Mouse (Mus musculus) hindbrain, embryonic 12.5 days (tissue): ENCODE measurements around the gene Neurl4. TPM values are rescaled to one million over a fixed set of nuclear protein-coding genes. Genes with fewer than 3 reads are reported as not detected.

Experiments
- ATAC-seq: fragments of 200-750 bp; cut with Nextera tagmentation; 2 replicates; pipeline ENCODE4 v1.8.0; 2017; ENCODE audit warnings: moderate TSS enrichment; ENCODE audit not compliant: low FRiP score
- H3K27ac ChIP-seq: fragments of 300-500 bp; sonication (generic); 2 replicates; pipeline ENCODE4 v1.5.1; 2016; ENCODE audit warnings: mild to moderate bottlenecking
- H3K27me3 ChIP-seq: fragments of 300-500 bp; sonication (generic); 2 replicates; pipeline ENCODE4 v1.6.1; 2016; ENCODE audit warnings: mild to moderate bottlenecking
- H3K36me3 ChIP-seq: fragments of 300-500 bp; sonication (generic); 2 replicates; pipeline ENCODE4 v1.6.1; 2016; ENCODE audit warnings: mild to moderate bottlenecking
- H3K4me1 ChIP-seq: fragments of 300-500 bp; sonication (generic); 2 replicates; pipeline ENCODE4 v1.6.1; 2016
- H3K4me2 ChIP-seq: fragments of 300-500 bp; sonication (generic); replicated peaks from 2 replicates; pipeline ENCODE4 v1.6.1; 2016; ENCODE audit warnings: mild to moderate bottlenecking
- H3K4me3 ChIP-seq: fragments of 300-500 bp; sonication (generic); 2 replicates; pipeline ENCODE4 v1.5.1; 2016; ENCODE audit warnings: mild to moderate bottlenecking
- H3K9ac ChIP-seq: fragments of 300-500 bp; sonication (generic); 2 replicates; pipeline ENCODE4 v1.6.1; 2016; ENCODE audit warnings: mild to moderate bottlenecking, moderate library complexity
- H3K9me3 ChIP-seq: fragments of 300-500 bp; sonication (generic); replicated peaks from 2 replicates; pipeline ENCODE4 v1.6.1; 2016; ENCODE audit warnings: mild to moderate bottlenecking
- WGBS: fragments of 180-500 bp; shearing (Covaris S2); methylation state at CpG from one replicate; pipeline ENCODE4 v1.1.7; 2016; 5-methylcytosine and 5-hydroxymethylcytosine counted together
- polyA plus RNA-seq: library from polyadenylated mRNA; unstranded; fragments of >200 nt; fragmentation: Nextera tagmentation; extraction: Ambion mirVana; gene quantifications from 2 replicates; pipeline ENCODE4 v1.2.1, GENCODE M21; 2016

The Neurl4 gene
- polyA plus RNA-seq, 1 experiment from 2014 or later, result 15.0 TPM

DNA sequence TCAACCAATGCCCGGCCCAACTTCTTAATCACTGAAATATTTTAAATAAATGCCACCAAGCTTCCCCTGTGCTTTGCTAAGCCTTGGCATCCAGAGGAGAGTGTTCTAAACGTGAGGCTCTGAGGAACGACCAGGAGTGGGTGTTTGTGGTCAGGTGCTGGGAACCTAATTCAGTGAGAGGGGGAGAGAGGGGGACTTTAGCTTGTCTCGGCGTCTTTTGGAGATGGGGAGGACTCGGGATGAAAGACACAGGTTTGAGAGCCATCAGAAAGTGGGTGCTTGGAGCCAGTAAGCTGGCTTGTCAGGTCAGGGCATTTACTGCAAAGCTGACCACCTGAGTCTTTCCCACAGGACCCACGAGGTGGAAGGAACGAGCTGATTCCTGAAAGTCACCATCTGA lies 30.9 kb downstream of the Neurl4 start:
- Histone ChIP-seq H3K9me3 (no peaks in the 10 kb centered on the region), H3K27me3 (peaks cover 23% of the 10 kb centered on the region), H3K4me3 (no peak overlapping the region), H3K9ac (no peak overlapping the region), H3K4me1 (peaks cover 11% of the 10 kb centered on the region), H3K27ac (no peak overlapping the region), H3K36me3 (no peaks in the 10 kb centered on the region), H3K4me2 (no peak overlapping the region)
- no peak for ATAC-seq
- WGBS, result 74% methylated on average over 8 of the region's 8 CpGs

DNA sequence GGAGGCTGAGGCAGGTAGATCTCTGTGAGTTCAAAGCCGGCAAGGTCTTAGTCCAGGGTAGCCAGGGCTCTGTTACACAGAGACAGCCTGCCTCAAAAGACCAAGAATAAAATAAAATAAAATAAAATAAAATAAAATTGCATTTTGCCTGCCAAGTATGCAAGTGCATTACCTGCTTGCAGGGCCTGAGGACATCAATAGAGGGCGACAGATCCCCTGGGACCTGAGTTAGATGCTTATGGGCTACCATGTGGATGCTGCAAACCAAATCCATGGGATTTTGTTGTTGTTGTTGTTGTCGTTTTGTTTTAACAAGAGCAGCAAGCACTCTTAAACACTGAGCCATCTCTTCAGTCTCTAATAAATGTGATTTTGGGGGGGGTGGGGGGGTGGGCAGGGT lies 31.4 kb downstream of the Neurl4 start:
- no peak overlapping the region for H3K9ac ChIP-seq
- H3K4me1 ChIP-seq, result peaks cover 13% of the 10 kb centered on the region
- peaks cover 27% of the 10 kb centered on the region for H3K27me3 ChIP-seq
- H3K4me3 ChIP-seq, result no peak overlapping the region
- H3K4me2 ChIP-seq, result no peak overlapping the region
- no peaks in the 10 kb centered on the region for H3K36me3 ChIP-seq
- ATAC-seq, result no peak
- no peak overlapping the region for H3K27ac ChIP-seq
- no peaks in the 10 kb centered on the region for H3K9me3 ChIP-seq
- WGBS, result 34% methylated on average over 3 of the region's 3 CpGs

DNA sequence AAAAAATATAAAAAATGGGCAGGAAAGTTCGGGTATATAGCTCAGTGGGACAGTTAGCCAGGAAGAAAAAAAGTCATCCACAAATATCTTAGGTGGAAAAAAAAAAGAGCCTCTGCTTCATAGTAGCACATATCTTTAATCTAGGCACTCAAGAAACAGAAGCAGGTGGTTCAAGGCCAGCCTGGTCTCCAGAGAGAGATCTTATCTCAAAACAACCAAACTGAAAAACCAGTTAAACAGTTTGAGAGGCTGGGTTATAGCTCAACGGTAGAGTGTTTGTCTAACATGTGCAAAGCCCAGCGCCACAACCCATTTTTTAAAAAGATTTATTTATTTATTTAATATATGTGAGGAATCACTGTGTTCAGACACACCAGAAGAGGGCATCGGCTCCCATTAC lies 32.2 kb downstream of the Neurl4 start:
- Histone ChIP-seq H3K36me3 (no peaks in the 10 kb centered on the region), H3K4me2 (no peak overlapping the region), H3K9ac (no peak overlapping the region), H3K4me3 (no peak overlapping the region), H3K9me3 (no peaks in the 10 kb centered on the region), H3K4me1 (peaks cover 13% of the 10 kb centered on the region), H3K27ac (no peak overlapping the region), H3K27me3 (peaks cover 36% of the 10 kb centered on the region)
- no peak for ATAC-seq
- WGBS, result 82% methylated on average over 4 of the region's 4 CpGs

DNA sequence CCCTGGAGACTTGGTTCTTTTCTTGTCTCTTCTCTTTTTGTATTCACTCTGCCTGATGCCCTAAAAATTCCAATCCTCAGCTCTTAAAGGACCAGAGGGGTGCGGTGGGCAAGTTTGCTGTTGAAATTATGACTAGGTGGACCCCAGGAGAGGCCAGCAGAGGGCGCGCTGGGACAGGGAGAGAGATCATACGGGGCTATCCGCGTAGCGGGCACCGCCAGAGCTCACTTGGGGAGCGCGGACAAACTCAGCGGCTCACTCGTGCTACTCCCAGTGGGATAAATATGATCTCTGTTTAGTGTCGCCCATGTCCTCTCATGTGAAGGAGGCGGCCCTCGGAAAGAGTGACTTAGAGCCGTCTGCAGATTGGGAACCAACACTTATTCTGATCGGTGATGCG lies 33.3 kb downstream of the Neurl4 start:
- no peak overlapping the region for H3K27ac ChIP-seq
- no peak overlapping the region for H3K4me3 ChIP-seq
- WGBS, result 1% methylated on average over 18 of the region's 18 CpGs
- H3K9ac ChIP-seq, result no peak overlapping the region
- no peaks in the 10 kb centered on the region for H3K9me3 ChIP-seq
- H3K4me1 ChIP-seq, result peaks cover 13% of the 10 kb centered on the region
- peak overlapping the region; percentile 43 for H3K4me2 ChIP-seq
- no peak for ATAC-seq
- H3K36me3 ChIP-seq, result no peaks in the 10 kb centered on the region
- peaks cover 47% of the 10 kb centered on the region for H3K27me3 ChIP-seq

DNA sequence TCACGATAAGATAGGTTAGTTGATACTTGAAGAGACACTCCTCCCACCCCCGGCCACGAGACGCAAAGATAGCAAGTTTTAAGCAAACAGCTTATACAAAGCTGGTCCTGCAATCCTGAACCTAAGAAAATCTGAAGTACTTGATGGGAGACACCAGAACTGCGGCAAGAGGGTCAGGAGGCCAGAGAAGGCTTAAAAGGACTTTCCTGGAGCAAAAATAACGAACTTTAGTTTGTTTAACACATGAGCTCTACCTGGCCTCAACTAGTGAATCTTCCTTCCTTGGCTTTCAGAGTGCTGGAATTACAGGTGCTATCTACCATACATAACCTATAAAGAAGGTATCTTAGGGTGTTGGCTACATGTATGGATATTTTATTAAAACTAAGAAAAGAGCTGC lies 33.8 kb downstream of the Neurl4 start:
- peaks cover 13% of the 10 kb centered on the region for H3K4me1 ChIP-seq
- no peaks in the 10 kb centered on the region for H3K36me3 ChIP-seq
- no peak overlapping the region for H3K4me3 ChIP-seq
- H3K27ac ChIP-seq, result no peak overlapping the region
- H3K9ac ChIP-seq, result no peak overlapping the region
- no peak for ATAC-seq
- H3K9me3 ChIP-seq, result no peaks in the 10 kb centered on the region
- H3K4me2 ChIP-seq, result peak overlapping the region; percentile 43; the same call in 1 of the 2 replicates
- 23% methylated on average over 6 of the region's 6 CpGs for WGBS
- H3K27me3 ChIP-seq, result peaks cover 52% of the 10 kb centered on the region

DNA sequence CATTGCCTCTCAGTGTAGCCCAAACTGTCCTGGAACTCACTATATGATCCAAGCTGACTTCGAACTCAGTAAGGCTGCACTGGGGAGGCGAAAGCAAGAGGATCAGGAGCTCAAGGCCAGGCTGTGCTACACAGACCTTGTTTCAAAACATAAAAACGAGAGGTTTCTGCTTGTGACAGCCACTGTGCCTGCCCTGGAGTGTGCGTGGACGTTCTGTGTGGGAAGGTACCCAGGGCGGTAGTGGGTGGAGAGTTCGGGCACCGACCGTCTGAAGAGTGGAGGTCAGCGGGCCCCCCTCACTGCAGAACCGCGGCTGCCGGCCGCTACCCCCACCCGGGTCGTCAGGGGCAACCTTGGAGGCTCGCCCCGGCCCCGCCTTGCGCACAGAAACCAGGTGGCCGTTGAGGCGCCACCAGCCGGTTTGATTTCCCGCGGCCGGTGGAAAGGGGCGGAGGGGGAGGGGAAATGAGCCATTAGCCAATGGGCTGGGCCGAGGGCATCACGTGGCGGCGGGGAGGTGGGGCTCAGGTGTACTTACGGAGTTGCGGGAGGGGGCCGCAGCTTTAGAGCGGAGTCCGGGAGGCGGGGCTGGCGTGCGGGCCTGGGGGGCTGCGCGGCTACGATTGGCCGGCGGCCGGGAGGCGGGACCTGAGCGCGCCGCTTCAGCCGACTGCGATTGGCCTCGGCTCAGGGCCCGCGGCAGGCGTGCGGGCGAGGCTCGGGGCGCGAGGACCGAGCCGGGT lies 34.4 kb downstream of the Neurl4 start, which contains the start of gene Ybx2:
Gene Ybx2, plus strand, starts transcription at position 660 of the 743 bp plus-strand sequence.
- peaks cover 56% of the 10 kb centered on the region for H3K27me3 ChIP-seq
- H3K9ac ChIP-seq, result peak within 1 kb of the TSS; percentile 81
- H3K9me3 ChIP-seq, result no peaks in the 10 kb centered on the region
- no peak within 1 kb of the TSS for H3K27ac ChIP-seq
- no peaks in the 10 kb centered on the region for H3K36me3 ChIP-seq
- WGBS, result 3% methylated on average over 38 of the region's 62 CpGs
- peak within 1 kb of the TSS; percentile 100 for H3K4me2 ChIP-seq
- peaks cover 13% of the 10 kb centered on the region for H3K4me1 ChIP-seq
- ATAC-seq, result peak; percentile 91
- peak within 1 kb of the TSS; percentile 63 for H3K4me3 ChIP-seq

DNA sequence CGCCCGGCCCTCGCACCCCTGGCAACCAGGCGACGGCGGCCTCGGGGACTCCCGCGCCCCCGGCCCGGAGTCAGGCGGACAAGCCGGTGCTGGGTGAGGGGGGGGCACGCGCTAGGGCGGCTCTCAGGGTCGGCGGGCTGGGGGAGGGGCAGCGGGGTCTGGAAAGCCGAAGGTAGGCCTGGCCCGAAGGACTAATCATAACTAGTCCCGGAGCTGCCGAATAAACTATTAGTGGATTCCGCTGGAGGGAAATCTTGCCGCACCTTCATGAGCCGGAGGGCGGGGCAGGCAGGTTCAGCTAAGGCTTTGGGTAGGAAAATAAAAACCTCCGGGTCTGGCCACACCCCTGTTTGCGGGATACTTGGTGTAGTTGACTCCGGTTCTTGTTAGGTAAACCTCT lies 35.3 kb downstream of the Neurl4 start:
- Histone ChIP-seq H3K27ac (no peak overlapping the region), H3K27me3 (peaks cover 56% of the 10 kb centered on the region), H3K9me3 (no peaks in the 10 kb centered on the region), H3K9ac (peak overlapping the region; percentile 81), H3K36me3 (no peaks in the 10 kb centered on the region), H3K4me3 (peak overlapping the region; percentile 63), H3K4me1 (peaks cover 16% of the 10 kb centered on the region), H3K4me2 (peak overlapping the region; percentile 100)
- WGBS, result 2% methylated on average over 30 of the region's 30 CpGs
- ATAC-seq, result no peak

DNA sequence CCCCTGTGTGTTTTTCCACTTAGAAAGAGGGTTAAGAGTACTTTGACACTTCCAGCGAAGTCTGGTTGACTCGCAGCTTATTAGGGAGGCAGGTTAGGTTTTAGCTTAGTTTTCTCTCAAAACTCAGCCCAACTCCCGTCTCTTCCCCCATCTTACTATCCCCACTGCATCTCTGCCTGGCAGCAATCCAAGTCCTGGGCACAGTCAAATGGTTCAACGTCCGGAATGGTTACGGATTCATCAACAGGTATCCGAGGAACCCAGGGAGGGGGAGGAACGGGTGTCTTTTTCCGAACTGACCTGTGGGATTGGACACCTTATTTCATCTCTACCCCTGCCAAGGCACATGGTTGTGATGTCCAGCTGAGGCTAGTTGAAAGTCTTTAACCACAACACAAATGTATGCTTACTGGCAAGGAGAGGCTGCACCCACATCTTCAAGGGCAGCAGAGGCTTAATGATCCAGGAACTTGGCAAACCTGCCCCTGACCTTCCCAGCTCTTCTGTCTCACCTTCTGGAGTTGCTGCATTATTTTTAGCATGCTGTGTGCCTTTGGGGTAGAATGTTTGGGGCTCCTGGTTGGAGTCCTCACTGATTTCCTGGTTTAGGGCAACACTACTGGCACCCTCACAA lies 36.0 kb downstream of the Neurl4 start:
- Histone ChIP-seq H3K27ac (no peak overlapping the region), H3K4me3 (peak overlapping the region; percentile 63), H3K9me3 (no peaks in the 10 kb centered on the region), H3K9ac (no peak overlapping the region), H3K36me3 (no peaks in the 10 kb centered on the region), H3K4me2 (peak overlapping the region; percentile 100), H3K4me1 (peaks cover 16% of the 10 kb centered on the region), H3K27me3 (peaks cover 56% of the 10 kb centered on the region)
- no peak for ATAC-seq
- WGBS, result 43% methylated on average over 9 of the region's 9 CpGs

DNA sequence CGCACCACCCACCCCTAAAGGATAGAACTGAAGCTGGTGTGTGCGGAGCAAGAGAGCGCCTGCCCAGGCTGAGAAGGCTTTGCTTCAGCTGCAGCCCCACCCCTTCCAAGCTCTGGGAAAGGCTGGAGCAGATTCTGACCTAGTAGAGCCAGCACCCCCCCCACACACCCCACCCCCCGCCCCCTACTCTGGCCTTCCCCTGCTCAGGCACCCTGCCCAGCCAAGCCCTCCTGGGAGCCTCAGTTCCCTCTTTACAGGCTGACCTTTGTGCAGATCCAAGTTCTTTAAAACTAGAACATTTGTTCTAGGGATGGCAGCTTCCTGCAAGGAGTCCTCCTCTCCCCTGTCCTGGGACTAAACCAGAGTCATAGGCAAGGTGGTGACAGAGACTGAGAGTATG lies 36.5 kb downstream of the Neurl4 start:
- Histone ChIP-seq H3K27ac (no peak overlapping the region), H3K4me3 (no peak overlapping the region), H3K36me3 (no peaks in the 10 kb centered on the region), H3K27me3 (peaks cover 56% of the 10 kb centered on the region), H3K4me1 (peaks cover 16% of the 10 kb centered on the region), H3K9me3 (no peaks in the 10 kb centered on the region), H3K9ac (no peak overlapping the region), H3K4me2 (no peak overlapping the region)
- 44% methylated on average over 4 of the region's 4 CpGs for WGBS
- no peak for ATAC-seq

DNA sequence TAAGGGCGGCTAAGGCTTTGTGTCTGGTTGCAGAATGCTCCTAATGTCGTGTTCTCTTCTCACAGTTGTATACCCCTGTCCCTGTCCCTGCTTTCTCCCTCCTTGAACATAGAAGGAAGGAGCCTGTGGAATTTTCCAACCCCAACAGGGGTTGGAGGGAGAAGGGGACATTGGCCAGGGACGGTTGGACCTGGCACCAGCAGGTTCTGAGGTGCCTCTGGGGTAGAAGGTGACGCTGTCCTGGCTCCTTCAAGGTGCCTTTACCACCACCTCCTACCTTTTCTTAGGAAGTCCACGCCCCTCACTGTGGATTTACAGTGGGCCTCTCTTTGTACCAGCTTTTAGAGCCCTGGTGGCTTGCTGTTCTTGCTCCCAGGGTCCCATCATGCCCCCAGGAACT lies 37.0 kb downstream of the Neurl4 start:
- Histone ChIP-seq H3K27me3 (peaks cover 56% of the 10 kb centered on the region), H3K4me2 (no peak overlapping the region), H3K4me1 (peaks cover 16% of the 10 kb centered on the region), H3K27ac (no peak overlapping the region), H3K36me3 (no peaks in the 10 kb centered on the region), H3K4me3 (no peak overlapping the region), H3K9ac (peak overlapping the region; percentile 13; the same call in 1 of the 2 replicates), H3K9me3 (no peaks in the 10 kb centered on the region)
- 68% methylated on average over 5 of the region's 5 CpGs for WGBS
- ATAC-seq, result no peak

DNA sequence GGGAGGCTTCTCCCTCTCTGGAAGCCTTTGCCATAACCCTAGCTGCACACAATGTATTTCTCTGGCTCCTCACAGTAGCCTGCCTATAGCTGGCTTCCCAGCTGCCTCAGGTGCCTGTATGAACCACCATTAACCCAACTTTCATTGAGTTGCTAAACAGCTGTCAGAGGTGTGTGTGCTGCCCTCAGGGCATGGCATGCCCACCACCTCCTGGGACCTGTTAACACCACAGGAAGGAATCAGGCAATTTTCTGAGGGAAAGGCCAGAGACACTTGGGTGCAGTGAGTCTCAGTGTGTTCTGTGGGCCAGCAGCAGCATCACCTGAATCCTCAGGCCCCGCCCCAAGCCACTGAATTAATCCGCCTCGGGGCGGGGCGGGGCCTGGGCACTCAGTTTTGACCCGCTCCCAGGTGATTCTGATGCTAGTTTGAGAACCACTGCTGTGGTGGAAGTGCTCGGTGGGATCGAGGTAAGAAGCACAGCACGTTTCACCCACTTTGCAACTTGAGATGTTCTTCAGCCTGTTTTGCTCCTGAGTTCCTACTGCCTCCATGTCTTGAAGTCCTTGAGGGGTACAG lies 37.6 kb downstream of the Neurl4 start:
- no peak for ATAC-seq
- Histone ChIP-seq H3K27me3 (peaks cover 56% of the 10 kb centered on the region), H3K4me3 (no peak overlapping the region), H3K9me3 (no peaks in the 10 kb centered on the region), H3K9ac (no peak overlapping the region), H3K4me2 (no peak overlapping the region), H3K36me3 (no peaks in the 10 kb centered on the region), H3K4me1 (peaks cover 16% of the 10 kb centered on the region), H3K27ac (no peak overlapping the region)
- 35% methylated on average over 9 of the region's 9 CpGs for WGBS

DNA sequence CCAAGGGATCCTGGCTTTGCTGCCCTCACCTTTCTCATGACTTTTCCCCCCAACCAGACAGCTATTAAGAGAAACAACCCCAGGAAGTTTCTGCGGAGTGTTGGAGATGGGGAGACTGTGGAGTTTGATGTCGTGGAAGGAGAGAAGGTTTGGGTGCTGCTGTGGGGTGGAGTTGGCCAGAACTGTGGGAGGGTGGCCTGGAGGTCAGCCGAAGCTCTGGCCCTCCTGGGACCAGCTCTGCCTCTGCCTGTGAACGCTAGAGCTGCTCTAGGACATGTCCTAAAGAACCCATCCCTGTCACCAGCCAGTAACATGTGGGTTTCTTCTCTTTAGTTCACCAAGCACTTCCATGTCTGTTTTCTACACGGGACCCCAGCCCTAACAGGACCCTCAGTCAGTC lies 38.3 kb downstream of the Neurl4 start:
- no peaks in the 10 kb centered on the region for H3K36me3 ChIP-seq
- H3K4me2 ChIP-seq, result no peak overlapping the region
- no peak overlapping the region for H3K27ac ChIP-seq
- no peak overlapping the region for H3K9ac ChIP-seq
- WGBS, result 64% methylated on average over 5 of the region's 5 CpGs
- H3K4me1 ChIP-seq, result peaks cover 16% of the 10 kb centered on the region
- peaks cover 56% of the 10 kb centered on the region for H3K27me3 ChIP-seq
- no peak overlapping the region for H3K4me3 ChIP-seq
- H3K9me3 ChIP-seq, result no peaks in the 10 kb centered on the region
- ATAC-seq, result no peak
